Mouse (Mus musculus) E14TG2a.4 (cell line): ENCODE results near the gene Gdf10.

Experiments
- CTCF ChIP-seq: conservative IDR thresholded peaks from 2 replicates; pipeline ENCODE4 v1.5.1; 2014; ENCODE audit warnings: low read length
- NANOG ChIP-seq: IDR thresholded peaks from 2 replicates; pipeline ENCODE4 v1.6.1; 2014; ENCODE audit warnings: borderline replicate concordance, low read length, mixed read lengths
- POU5F1 ChIP-seq: IDR thresholded peaks from 2 replicates; pipeline ENCODE4 v1.6.1; 2014; ENCODE audit warnings: low read length, borderline replicate concordance

DNA sequence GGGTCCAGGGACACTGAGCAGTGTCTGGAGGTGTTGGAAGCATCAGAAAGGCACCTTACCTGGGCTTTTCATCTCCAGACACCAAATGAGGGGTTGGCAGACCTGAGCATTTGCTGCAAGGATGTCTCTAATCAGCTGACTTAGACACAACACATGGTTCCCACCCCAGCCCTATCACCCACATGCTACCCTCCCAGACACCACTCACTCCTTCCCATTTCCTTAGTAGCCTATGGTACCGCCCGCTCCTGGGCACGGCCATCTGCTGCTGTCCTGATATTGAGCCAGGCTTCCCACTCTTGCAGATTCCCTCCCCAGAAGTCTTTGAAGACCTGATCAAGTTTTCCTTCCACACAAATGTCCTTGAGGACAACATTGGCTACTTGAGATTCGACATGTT lies 34.8 kb downstream of the Gdf10 start:
- TF ChIP-seq CTCF (no peak), POU5F1 (no peak), NANOG (no peak)
